Mouse (Mus musculus) megakaryocyte, embryonic 14.5 days (primary cell): ENCODE data around the gene Vps29. TPM values are rescaled to one million over a fixed set of nuclear protein-coding genes. Genes with fewer than 3 reads are reported as not detected.

Source experiments
- H3K27me3 ChIP-seq: replicated peaks from 2 replicates; pipeline ENCODE3; 2012; ENCODE audit warnings: inconsistent platforms
- H3K36me3 ChIP-seq: replicated peaks from 2 replicates; pipeline ENCODE3; 2012; ENCODE audit warnings: low read length, inconsistent platforms, mixed read lengths
- H3K4me1 ChIP-seq: 2 replicates; pipeline ENCODE4 v1.6.1; 2012; ENCODE audit warnings: inconsistent platforms
- H3K4me3 ChIP-seq: replicated peaks from 2 replicates; pipeline ENCODE3; 2012; ENCODE audit warnings: moderate library complexity, mild to moderate bottlenecking, inconsistent platforms
- H3K9me3 ChIP-seq: 2 replicates; pipeline ENCODE4 v1.6.1; 2012; ENCODE audit warnings: inconsistent platforms
- FLI1 ChIP-seq: IDR thresholded peaks from 2 replicates; pipeline ENCODE4 v1.6.1; 2012; ENCODE audit warnings: low read length, inconsistent platforms, mixed read lengths
- GATA1 ChIP-seq: IDR thresholded peaks from 3 replicates; pipeline ENCODE4 v1.6.1; 2012; ENCODE audit warnings: mixed read lengths, low read length, inconsistent platforms, borderline replicate concordance
- polyA plus RNA-seq: library from polyadenylated mRNA; stranded (reverse); fragments of >175 nt; gene quantifications from 2 replicates; pipeline ENCODE4 v1.2.3, GENCODE M21; 2012; ENCODE audit warnings: low replicate concordance; ENCODE audit not compliant: insufficient read depth

The Vps29 gene
- polyA plus RNA-seq, 1 experiment, result 20.9 TPM

DNA sequence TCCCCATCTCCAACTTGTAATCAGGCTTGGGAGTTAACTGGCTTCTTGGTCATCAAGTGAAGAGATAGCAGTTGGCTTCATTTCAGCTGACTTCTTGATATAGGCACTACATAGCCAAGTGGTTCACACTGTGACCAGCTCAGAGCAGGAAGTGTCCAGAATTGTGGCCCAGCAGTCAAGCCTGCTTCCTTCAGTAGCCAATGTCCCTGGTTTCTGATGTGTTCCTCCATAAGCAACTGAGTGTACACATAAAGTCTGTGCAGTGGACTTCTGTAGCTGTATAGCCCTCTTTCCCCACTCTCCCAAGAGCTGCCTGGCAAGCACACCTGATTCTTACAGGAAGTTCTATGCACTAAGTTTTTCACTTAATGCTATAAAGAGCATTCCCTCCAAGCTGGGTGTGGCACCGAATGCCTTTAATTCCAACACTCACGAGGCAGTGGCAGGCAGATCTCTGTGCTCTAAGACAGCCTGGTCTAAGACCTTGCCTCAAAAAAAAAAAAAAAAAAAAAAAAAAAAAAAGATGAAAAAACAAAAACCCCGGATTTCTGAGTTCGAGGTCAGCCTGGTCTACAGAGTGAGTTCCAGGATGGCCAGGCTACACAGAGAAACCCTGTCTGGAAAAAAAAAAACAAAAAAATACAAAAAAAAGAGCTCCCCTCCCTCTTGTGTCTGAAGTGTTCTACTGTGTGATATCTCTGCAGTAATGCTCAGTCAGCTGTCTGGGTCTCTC lies 23.1 kb downstream of the Vps29 start:
- peaks cover 69% of the 10 kb centered on the region for H3K36me3 ChIP-seq
- peaks cover 35% of the 10 kb centered on the region for H3K4me1 ChIP-seq
- no peaks in the 10 kb centered on the region for H3K27me3 ChIP-seq
- no peak overlapping the region for H3K4me3 ChIP-seq
- TF ChIP-seq GATA1, result no peak
- TF ChIP-seq FLI1, result no peak
- no peaks in the 10 kb centered on the region for H3K9me3 ChIP-seq

DNA sequence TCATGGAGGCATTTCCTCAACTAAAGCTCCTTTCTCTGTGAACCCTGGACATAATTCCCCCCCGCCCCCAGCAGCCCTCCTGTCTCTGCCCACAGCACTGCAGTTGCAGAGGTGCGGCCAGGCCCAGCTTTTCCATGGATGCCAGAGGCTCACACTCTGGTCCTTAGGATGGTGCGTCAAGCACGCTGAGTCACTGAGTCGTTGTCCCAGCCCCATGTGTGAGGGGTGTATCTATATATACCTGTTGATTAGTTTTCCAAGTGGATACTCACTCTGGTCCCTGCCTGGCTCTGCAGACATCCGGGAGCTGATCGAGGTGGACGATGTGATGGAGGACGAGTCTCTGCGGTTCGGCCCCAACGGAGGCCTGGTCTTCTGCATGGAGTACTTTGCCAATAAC lies 24.0 kb downstream of the Vps29 start:
- H3K4me1 ChIP-seq, result peaks cover 34% of the 10 kb centered on the region
- TF ChIP-seq GATA1, result no peak
- no peak for TF ChIP-seq FLI1
- H3K36me3 ChIP-seq, result peaks cover 77% of the 10 kb centered on the region
- no peak overlapping the region for H3K4me3 ChIP-seq
- no peaks in the 10 kb centered on the region for H3K27me3 ChIP-seq
- no peaks in the 10 kb centered on the region for H3K9me3 ChIP-seq

DNA sequence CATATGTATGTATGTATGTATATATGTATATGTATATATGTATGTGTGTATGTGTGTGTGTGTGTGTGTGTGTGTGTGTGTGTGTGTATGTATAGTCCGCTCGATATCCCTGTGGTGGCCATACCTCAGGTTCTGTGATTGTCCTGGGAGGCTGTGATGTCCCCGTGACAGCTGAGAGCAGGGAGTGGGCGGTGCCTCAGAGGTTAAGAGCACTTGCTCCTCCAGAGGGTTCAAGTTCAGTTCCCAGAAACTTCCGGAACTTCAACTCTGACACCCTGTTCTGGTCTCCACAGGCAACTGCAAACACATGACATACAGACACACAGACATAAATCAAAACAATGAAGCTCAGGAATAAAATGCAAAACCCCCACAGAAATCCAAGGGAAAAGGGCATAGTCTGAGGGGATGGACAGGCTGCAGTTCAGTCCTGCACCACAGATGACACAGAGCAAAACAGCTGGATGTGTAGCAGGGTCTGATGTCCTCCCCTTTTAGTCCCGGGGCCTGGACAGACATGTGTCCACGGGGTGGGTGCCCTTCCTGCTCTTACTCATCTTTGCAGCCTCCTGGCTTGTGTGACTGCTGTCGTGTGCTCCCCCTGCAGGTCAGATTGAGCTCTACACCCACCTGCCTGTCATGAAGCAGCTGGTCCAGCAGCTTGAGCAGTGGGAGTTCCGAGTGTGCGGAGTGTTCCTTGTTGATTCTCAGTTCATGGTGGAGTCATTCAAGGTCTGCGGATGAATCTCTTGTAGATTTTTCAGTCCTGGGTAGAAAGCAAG lies 25.4 kb downstream of the Vps29 start:
- Histone ChIP-seq H3K4me3 (peak overlapping the region; percentile 62), H3K36me3 (peaks cover 66% of the 10 kb centered on the region), H3K9me3 (no peaks in the 10 kb centered on the region), H3K4me1 (peaks cover 24% of the 10 kb centered on the region), H3K27me3 (no peaks in the 10 kb centered on the region)
- TF ChIP-seq GATA1 (no peak), FLI1 (no peak)

DNA sequence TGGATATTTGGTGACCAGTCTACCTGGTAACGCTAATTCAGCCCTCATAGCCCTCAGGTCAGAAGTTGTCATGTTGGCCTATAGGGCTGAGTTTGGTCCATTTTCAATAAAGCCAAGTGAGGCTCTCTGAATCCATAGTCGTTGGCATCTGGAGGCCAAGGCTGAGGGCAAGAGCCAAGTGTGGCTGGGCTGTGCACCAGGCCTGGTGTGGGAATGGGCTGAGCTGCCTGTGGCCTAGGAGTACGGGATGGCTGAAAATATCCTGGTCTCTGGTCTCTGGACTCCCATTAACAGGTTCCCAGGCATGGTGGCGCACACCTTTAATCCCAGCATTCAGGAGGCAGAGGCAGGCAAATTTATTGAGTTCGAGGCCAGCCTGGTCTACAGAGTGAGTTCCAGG lies 35.8 kb downstream of the Vps29 start:
- no peaks in the 10 kb centered on the region for H3K27me3 ChIP-seq
- peaks cover 29% of the 10 kb centered on the region for H3K4me1 ChIP-seq
- no peak overlapping the region for H3K4me3 ChIP-seq
- H3K9me3 ChIP-seq, result no peaks in the 10 kb centered on the region
- no peak for TF ChIP-seq FLI1
- TF ChIP-seq GATA1, result no peak
- peaks cover 25% of the 10 kb centered on the region for H3K36me3 ChIP-seq

GRCm38 (mm10) chr5:122390671-122391070 lies 36.5 kb downstream of the Vps29 start:
- Histone ChIP-seq H3K4me1 (peaks cover 35% of the 10 kb centered on the region), H3K27me3 (no peaks in the 10 kb centered on the region), H3K9me3 (no peaks in the 10 kb centered on the region), H3K36me3 (peaks cover 28% of the 10 kb centered on the region), H3K4me3 (no peak overlapping the region)
- no peak for TF ChIP-seq FLI1
- no peak for TF ChIP-seq GATA1

DNA sequence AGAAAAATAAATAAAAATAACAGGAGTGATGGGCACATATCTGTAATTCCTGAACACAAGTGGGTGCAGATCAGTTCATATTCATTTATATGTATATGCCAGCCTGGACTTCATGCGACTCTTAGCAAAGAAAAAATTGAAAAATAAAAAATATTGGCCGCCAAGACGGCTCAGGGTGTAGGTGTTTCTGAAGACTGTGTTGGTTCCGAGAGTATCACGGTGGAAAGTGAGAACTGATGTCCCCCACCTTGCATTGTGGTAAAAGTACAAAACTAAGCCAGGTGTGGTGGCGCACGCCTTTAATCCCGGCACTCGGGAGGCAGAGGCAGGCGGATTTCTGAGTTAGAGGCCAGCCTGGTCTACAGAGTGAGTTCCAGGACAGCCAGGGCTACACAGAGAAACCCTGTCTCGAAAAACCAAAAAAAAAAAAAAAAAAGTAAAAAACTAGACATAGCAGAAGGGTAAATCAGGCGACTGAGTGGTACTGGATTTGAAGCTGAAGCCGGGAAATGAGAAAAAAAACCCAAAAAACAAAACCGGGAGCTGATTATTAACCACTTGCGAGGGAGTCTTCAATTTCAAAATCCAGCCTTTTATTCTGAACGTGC lies 37.1 kb downstream of the Vps29 start:
- H3K27me3 ChIP-seq, result no peaks in the 10 kb centered on the region
- peaks cover 28% of the 10 kb centered on the region for H3K36me3 ChIP-seq
- peak overlapping the region; percentile 95 for H3K4me3 ChIP-seq
- TF ChIP-seq FLI1 (no peak), GATA1 (no peak)
- peaks cover 41% of the 10 kb centered on the region for H3K4me1 ChIP-seq
- no peaks in the 10 kb centered on the region for H3K9me3 ChIP-seq

DNA sequence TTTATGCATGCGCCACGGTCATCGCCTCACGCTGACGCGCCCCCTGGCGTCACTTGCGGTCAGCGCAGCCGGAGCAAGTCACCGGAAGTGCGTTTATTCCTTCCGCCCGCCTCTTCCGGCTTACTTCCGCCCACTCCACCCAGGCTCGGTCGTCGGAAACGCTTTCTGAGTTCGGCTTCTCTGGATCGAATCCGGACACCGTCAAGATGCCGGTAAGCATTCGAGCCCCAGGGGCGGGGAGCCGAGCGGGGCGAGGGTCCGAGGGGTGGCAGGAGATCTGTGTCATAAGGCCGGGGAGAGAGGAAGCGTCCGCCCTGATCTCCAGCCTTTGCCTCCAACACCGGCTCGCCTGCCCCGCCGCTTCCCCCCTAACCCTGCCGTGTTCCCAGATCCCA lies 37.6 kb downstream of the Vps29 start, which contains the start of gene Arpc3:
TSS of gene Arpc3 (plus strand) at position 93 of the 395 bp plus-strand sequence.
- no peaks in the 10 kb centered on the region for H3K27me3 ChIP-seq
- peak within 1 kb of the TSS; percentile 95 for H3K4me3 ChIP-seq
- H3K9me3 ChIP-seq, result no peaks in the 10 kb centered on the region
- peaks cover 31% of the 10 kb centered on the region for H3K36me3 ChIP-seq
- H3K4me1 ChIP-seq, result peaks cover 46% of the 10 kb centered on the region
- peak; percentile 97 for TF ChIP-seq FLI1
- TF ChIP-seq GATA1, result no peak

DNA sequence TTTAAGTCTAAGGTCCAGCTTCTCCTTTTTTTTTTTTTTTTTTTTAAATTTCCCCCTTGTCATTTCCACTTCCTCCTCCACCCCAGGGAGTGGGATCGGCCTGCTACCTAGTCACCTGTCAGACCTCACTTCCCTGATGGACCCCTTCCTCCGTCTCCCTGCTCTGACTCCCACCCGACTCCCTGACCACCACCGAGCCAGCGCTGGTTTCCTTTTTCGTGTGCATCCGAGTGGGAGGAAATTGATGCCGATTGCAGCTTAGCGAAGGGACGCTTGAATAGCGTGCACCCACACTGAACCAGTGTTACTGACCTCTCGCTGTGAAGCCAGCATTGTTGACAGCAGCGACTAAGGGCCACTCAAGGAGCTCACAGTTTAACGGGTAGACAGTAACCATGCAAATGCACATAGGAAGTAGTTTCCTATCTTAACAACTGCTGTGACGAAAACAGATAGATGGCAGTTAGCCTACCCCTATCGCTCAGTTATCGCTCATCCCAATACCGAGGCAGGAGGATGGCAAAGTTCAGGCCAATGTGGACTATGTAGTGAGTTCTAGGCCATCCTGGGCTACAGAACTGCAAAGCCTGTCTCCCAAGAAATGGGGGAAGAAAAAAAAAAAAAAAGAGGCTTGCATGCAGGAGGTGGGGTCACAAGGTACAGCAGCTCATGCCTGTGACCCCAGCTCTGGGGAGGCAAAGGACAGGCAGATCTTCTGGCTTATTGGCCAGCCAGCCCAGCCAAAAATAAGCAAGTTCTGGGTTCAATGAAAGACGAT lies 38.2 kb downstream of the Vps29 start:
- no peaks in the 10 kb centered on the region for H3K27me3 ChIP-seq

DNA sequence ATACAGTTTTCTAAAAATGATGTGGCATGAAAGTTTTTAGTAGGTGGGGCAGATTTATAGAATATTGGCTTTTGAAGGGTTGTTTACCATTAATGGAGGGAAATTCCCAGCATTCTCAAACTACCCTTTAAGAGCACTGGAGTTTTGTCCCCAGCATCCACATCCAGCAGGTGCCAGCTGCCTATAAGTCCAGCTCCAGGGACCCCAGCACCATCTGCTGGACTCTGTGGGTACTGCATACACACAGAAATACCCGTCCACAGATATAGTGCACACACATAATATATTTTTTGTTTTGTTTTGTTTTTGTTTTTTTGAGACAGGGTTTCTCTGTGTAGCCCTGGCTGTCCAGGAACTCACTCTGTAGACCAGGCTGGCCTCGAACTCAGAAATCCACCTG lies 39.7 kb downstream of the Vps29 start:
- H3K4me3 ChIP-seq, result no peak overlapping the region
- no peaks in the 10 kb centered on the region for H3K27me3 ChIP-seq
- H3K4me1 ChIP-seq, result peaks cover 67% of the 10 kb centered on the region
- TF ChIP-seq FLI1, result no peak
- no peak for TF ChIP-seq GATA1
- H3K9me3 ChIP-seq, result no peaks in the 10 kb centered on the region
- peaks cover 52% of the 10 kb centered on the region for H3K36me3 ChIP-seq

More for the DNA sequence above, 38.2 kb downstream of the Vps29 start:
- peaks cover 52% of the 10 kb centered on the region for H3K4me1 ChIP-seq
- TF ChIP-seq GATA1 (no peak), FLI1 (no peak)
- H3K9me3 ChIP-seq, result no peaks in the 10 kb centered on the region
- peaks cover 38% of the 10 kb centered on the region for H3K36me3 ChIP-seq
- H3K4me3 ChIP-seq, result peak overlapping the region; percentile 95
